Mouse (Mus musculus): ENCODE measurements around the gene Mcm7.

DNA sequence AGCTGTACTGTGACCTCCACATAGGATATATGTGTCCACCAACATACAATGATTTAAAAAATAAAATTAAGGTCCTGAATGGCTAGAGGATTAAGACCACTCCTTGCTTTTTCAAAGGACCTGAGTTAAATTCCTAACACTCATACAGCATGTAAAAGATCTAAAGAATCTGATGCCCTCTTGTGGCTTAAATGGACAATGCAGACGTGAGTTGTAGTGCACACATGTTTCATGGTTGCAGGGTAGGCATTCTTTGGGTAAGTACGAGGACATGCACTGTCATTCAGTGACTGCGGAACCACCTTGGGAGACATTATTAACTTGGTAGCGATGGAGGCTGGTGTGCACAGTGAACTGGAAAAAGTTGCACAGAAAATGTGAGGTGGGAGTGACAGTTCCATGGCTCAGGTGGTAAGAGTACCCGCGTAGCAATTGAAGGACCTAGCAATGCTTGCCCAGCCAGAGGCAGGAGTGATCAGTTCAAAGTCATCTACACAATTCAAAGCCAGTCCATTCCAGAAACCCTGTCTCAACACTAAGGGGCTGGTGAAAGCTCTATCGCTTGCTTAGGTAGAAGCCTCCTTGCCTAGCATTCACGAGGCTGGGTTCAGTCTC is 34.2 kb downstream of the Mcm7 start:
- TF ChIP-seq CTCF (IDR thresholded peaks at IDR 0.05; ENCODE audit: control insufficient read depth, insufficient read depth, insufficient read length) (no peak), MYOD1 (IDR thresholded peaks at IDR 0.05; ENCODE audit: control insufficient read depth, insufficient read length, low read depth) (no peak), FOSL1 (IDR thresholded peaks at IDR 0.05; ENCODE audit: insufficient read depth, low read length, poor library complexity, severe bottlenecking) (no peak), USF1 (IDR thresholded peaks at IDR 0.05; ENCODE audit: low read depth) (no peak)
